Mouse (Mus musculus) skeletal muscle tissue, adult 2 months (tissue): ENCODE data around the gene Mettl27.

Experiments used
- DNase-seq: peaks from one replicate; pipeline ENCODE4 v3.0.0-alpha.2; 2012; ENCODE audit warnings: low read depth, low spot score

Mettl27 gene

DNA sequence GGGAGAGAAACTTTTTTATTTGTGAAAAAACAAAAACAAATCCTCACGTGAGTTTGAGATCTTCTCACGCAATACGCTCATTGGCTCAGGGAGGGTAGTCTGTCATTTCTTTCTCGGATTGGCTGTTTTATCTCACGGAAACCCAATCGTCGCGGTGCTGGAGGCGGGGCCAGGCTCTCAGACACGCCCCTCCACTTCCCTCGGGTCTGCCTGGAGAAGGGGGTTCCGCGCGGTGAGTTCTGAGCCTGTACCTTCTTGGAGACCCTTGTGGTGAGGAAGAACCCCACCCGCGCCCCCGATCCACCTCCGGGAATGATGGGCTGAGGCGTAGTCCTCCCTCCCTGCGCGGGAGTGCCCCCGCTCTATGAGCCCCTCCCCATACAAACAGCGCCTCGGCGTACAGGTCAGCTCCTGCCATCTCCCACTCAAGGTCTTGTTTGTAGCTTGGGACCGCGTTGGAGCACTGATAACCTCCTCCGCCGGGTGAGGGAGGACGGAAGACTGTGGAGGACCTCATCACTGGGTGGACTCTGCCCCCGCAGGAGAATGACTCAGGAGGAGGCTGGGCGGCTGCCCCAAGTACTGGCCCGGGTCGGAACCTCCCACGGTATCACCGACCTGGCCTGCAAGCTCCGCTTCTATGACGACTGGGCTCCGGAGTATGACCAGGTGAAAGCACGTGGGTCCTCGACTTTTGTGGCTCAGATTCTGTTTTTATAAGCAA lies at the start of gene Mettl27:
Gene Mettl27 (plus strand): TSS at position 190 of the 724 bp plus-strand sequence.
- peak; percentile 75 for DNase-seq

- no peak for DNase-seq
Measured at GRCm38 (mm10) chr5:134883077-134883476, 49.1 kb upstream of the Mettl27 start.

- DNase-seq: no peak
Measured at GRCm38 (mm10) chr5:134887447-134888335, 44.5 kb upstream of the Mettl27 start.

DNA sequence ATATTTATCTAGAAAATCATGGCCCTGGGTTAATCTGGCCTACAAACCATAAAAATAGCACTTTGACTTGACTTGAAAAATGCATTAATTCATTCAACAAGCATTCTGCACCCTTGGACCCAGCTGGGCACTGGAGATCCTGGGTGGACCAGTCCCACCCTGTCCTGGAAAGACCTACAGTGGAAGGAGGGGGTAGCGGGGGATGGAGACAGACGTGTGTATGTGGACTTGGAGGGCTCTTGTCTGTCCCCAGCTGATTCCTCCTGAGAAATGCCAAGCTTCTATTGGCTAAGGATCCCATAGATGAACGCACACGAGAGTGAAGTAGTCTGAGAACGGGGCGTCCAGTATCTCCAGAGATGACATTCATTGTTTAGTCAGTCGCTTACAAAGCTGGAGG lies 43.7 kb upstream of the Mettl27 start:
- no peak for DNase-seq

- no peak for DNase-seq
Measured at GRCm38 (mm10) chr5:134890601-134891054, 41.5 kb upstream of the Mettl27 start.

GRCm38 (mm10) chr5:134891552-134891951 lies 40.6 kb upstream of the Mettl27 start:
- no peak for DNase-seq

DNA sequence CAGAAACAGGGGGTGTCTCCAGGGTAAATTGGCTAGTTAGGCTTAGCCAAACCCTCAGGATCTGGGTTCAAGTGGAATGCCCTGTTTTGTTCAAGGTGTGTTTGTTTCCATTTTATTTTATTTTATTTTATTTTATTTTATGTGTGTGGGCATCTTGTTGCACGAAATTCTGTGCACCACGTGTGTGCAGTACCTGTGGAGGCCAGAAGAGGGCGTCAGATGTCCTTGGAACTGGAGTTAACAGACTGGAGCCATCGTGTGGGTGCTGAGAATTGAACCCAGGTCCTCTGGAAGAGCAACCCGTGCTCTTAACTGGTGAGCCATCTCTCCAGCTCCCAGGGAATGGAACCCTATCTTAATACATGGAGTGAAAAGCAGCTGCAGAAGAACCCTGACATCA lies 39.5 kb upstream of the Mettl27 start:
- DNase-seq: no peak

DNA sequence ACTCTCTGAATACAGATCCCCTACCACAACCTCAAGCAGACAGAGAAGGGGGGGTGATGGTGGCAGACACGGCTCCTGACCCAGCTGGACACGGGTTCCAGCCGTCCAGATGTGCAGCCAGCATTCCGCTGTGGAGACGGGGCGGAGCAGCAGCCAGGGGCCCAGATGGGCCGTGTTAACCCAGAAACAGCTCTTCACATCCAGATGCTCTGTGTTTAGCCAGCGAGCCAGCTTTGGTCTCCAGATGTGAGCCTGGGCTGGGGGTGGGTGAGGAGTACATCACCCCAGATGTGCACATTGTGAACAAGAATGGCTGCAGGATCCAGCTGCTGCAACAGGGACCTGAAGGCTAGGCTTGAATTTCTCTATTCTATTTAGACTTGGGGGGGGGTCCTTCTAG lies 36.9 kb upstream of the Mettl27 start:
- DNase-seq: no peak

DNA sequence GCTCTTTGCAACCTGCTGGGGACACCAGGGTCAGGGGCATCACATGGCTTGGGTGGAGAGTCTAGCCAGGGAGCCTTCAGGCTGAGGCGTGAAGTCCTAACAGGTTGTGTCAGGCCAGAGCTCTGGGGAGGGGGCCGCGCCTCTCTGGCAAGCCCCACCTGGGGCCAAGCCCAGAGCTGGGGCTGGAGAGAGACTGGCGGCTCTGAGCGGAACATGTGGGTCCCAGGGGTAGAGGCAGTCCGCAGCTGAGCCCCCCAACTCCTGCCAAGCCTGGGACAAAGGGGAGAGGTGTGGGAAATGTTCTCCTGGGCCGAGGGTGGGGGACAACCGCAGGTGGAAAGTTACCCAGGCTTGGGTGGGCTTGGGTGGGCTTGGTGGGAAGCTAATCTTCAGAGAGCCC lies 35.2 kb upstream of the Mettl27 start:
- DNase-seq: no peak

GRCm38 (mm10) chr5:134897596-134897995 lies 34.6 kb upstream of the Mettl27 start:
- DNase-seq: no peak

DNA sequence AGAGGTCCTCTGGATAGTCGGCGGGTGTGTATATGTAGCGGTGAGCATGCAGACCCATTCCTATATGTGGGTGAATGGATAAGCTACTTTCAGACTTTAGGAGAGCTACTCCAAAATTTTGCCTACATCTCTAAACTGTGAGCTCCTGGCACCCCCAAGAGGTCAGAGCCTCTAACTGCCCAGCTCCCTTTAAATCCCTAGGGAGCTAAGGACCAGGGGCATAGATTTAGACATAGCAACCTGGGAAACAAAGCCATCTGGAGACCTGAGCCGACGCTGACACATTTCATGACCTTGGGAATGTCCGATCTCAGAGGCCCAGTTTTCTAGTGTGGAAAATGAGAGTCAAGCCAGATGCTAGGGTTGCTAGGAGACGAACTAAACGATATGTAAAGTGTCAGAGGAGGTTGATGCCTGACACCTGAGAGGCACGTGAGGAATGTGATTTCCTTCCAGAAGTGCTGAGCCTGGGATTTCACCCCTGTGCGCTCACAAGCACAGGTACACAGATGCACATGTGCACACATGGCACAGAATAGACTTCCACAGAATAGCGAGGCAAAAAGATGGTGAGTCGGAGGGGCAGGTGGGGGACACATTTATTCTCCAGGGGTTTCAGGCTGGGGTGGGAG lies 31.0 kb upstream of the Mettl27 start:
- DNase-seq: no peak

DNA sequence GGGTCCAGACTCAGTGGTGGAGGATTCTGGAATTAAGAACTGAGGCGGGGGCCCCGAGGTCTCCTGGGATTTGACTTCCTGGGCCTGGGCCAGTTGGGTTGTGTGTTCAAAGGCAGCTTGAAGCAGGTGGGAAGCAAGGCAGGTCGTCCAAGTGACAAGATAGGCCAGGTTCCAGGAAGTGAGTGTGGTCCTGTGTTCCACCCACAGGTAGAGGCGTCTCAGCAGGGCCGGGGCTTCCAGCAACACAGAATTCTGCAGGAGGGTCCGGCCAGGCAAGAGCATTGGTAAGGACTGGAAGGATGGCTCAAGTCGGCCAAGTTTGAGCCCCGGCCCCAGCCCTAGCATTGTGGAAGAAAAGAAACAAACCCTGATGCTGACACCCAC lies 30.5 kb upstream of the Mettl27 start:
- DNase-seq: no peak

DNA sequence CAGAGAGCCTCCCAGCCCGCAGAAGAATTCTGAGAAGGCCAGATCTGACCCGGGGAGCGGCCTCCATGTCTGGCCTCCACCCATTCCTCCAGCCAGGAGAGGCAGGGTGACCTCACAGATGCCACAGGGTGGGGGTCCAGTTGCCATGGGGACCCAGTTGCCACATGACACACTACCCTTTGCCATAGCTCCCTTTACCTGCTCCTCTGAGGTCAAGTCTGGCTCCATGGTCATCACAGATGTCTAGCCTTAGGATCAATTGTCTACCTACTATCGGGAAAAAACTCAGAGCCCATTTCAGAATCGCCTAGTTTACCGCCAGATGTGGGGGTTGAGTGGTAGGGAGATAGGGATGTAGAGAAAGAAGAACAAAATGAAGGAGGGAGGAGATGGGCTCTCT lies 25.5 kb upstream of the Mettl27 start, which contains the start of gene Tmem270:
Gene Tmem270 (minus strand): TSS at position 101 of the 400 bp plus-strand sequence.
- no peak for DNase-seq

DNA sequence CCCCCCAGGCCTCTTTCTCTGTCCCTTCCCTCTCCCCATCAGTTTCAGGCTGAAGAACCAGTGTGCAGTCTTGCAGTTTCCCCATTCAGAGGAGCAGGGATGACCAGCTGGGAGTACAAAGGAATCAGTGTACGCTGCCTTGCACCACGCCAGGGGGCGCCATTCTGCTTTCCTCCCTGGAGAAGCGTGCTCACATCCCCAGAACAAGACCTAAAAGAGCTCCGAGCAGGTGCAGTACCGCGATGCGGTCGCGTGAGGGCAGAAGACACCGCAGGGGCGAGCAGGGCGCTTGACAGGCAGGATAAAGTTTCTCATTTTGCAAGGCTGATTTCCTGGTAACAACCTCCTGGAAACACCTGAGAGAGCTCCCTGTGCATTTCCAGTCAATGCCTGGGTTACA lies 25.0 kb upstream of the Mettl27 start:
- DNase-seq: peak; percentile 80

- no peak for DNase-seq
Measured at GRCm38 (mm10) chr5:134911901-134912300, 20.3 kb upstream of the Mettl27 start.

- DNase-seq: no peak
Measured at GRCm38 (mm10) chr5:134913352-134913751, 18.8 kb upstream of the Mettl27 start.

GRCm38 (mm10) chr5:134913753-134914152 lies 18.4 kb upstream of the Mettl27 start:
- no peak for DNase-seq

- DNase-seq: no peak
Measured at GRCm38 (mm10) chr5:134914510-134914909, 17.7 kb upstream of the Mettl27 start.

DNA sequence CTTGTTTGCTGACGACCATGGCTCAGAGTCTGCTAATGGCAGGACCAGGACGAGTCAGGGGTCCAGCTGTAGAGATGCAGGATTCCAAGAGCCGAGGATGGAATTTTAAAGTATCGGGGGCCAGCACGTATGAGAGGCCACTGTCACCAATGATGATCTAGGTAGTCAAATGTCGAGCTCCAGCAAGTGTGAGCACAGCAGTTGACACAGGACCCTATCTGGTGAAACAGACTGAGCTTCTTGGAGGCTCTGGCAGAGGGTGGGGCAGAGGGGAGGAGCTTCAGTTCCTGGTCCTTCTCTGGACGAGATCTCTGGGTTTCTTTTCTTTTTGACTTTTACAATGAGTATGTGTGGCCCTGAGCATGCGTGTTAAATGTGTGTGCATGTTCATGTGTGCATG lies 16.9 kb upstream of the Mettl27 start, which contains the start of gene Cldn13:
Gene Cldn13 (minus strand): TSS at position 216 of the 400 bp plus-strand sequence.
- DNase-seq: no peak

DNA sequence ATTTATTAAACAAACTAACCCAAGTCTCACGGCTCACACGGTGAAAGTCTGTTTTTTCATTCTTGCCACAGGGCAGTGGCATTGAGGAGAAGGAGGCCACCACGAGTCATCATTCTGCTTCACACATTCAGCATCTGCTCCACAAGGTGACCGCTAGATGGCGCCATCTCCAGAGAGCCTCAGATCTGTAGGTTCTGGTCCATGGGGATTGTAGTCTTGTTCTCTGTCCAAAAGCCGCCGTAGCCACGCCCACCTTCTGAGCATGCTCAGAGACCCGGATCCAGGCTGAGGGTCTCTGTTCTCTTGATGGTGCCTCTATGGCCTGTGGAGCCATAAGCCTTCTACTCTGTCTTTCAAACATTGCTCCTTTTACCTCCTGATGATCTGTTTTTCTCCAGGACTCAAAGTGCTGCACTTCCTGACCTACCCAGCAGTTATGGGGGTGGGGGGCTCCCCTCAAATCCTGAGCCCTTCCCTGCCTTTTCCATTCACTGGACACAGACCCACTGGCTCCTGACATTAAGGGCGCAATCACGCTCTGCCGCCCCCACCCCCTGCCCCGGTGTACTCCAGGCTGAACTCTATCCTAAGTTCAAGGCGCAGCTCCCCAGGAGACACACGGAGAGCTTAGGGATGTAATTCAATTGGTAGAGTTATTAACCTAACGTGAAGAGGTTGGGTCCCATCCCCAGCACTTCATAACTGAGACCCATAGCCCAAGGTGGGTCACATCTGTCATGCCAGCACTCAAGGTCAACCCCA lies 13.9 kb upstream of the Mettl27 start:
- DNase-seq: no peak

DNA sequence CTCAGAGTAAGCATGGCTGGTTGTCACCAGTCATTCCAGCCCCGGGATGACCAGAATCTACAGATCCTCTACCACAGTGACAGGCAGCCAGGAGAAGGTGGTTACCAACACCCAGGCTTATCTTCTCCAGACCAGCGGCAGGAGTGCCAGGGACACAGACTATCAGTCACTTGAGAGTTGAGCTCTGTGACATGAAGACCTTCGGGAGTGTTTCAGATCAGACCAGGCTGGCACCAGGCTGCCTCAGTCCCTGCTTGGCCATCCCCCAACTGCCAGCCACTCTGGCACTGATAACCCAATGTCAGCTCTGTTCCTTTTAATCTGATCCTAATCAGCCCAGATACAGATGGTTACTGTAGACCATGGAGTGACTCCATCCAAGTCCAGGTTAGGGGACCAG lies 13.1 kb upstream of the Mettl27 start:
- no peak for DNase-seq
